Mouse (Mus musculus): ENCODE results near the gene Slc35a2.

DNA sequence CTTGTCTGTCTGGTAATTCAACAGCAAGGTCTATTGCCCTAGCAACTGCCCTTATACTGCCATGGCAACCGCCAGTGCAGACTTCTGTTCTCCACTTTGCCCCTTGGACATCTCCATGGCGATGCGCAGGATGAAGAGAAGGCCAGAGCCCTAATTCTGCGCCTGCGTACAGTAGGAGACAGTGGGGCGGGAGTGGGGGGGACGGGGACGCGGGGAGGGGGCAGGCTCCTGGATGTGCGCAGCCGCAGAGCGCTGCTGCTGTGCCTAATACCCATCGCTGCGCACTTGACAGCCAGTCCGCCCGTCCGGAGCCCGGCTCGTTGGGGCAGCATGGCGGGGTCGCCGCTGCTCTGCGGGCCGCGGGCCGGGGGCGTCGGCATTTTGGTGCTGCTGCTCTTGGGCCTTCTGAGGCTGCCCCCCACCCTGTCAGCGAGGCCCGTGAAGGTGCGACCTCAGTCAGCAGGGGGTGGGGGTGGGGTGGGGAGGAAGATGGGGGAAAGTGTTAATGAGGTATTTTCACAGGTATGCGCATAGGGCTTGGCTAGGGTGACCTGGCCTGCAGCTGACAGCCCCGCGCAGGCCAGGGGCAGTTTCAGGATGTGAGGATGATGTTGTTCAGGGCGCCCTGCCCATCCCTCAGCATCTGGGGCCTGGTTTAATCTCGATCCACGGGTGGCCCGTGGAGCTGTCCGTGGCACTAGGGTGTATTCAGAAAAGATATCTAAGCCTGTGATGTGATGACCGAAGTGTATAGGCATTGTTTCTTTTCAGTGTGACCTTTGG, 36.0 kb downstream of the Slc35a2 start, which contains the start of gene Pcsk1n:
- TF ChIP-seq CTCF (IDR thresholded peaks at IDR 0.05; ENCODE audit: borderline replicate concordance, insufficient read depth, low read length) (no peak), POLR2A (IDR thresholded peaks at IDR 0.05; ENCODE audit: low read depth, low read length) (no peak)
